Mouse (Mus musculus) right cerebral cortex, adult 18-20 months (tissue): Measurements from ENCODE around the gene Kcnip1.

Experiments
- DNase-seq: peaks from one replicate; pipeline ENCODE4 v3.0.0; 2022; ENCODE audit warnings: mixed read lengths

Kcnip1 gene

GRCm38 (mm10) chr11:33992938-33993337 lies at the start of gene Kcnip1:
Gene Kcnip1 (minus strand): TSS chr11:33993152.
- no peak for DNase-seq

- DNase-seq: peak; percentile 12
Observed at GRCm38 (mm10) chr11:34040061-34040460, 47.1 kb upstream of the Kcnip1 start.

- DNase-seq: no peak
Observed at GRCm38 (mm10) chr11:34035909-34036658, 43.1 kb upstream of the Kcnip1 start.

- no peak for DNase-seq
Observed at GRCm38 (mm10) chr11:34034794-34035193, 41.8 kb upstream of the Kcnip1 start.

GRCm38 (mm10) chr11:34034008-34034505 lies 41.1 kb upstream of the Kcnip1 start:
- DNase-seq: peak; percentile 63

- no peak for DNase-seq
Observed at GRCm38 (mm10) chr11:34031015-34031805, 38.3 kb upstream of the Kcnip1 start.

GRCm38 (mm10) chr11:34029658-34030057 lies 36.7 kb upstream of the Kcnip1 start:
- no peak for DNase-seq

GRCm38 (mm10) chr11:34025091-34025490 lies 32.1 kb upstream of the Kcnip1 start:
- no peak for DNase-seq

GRCm38 (mm10) chr11:34012007-34012652 lies 19.2 kb upstream of the Kcnip1 start:
- no peak for DNase-seq

GRCm38 (mm10) chr11:34010859-34011172 lies 17.9 kb upstream of the Kcnip1 start:
- peak; percentile 28 for DNase-seq

GRCm38 (mm10) chr11:34010133-34010858 lies 17.3 kb upstream of the Kcnip1 start:
- no peak for DNase-seq

GRCm38 (mm10) chr11:34009316-34010087 lies 16.6 kb upstream of the Kcnip1 start:
- no peak for DNase-seq

- DNase-seq: peak; percentile 57
Observed at GRCm38 (mm10) chr11:34008702-34009101, 15.8 kb upstream of the Kcnip1 start.

- DNase-seq: no peak
Observed at GRCm38 (mm10) chr11:34008214-34008613, 15.3 kb upstream of the Kcnip1 start.

GRCm38 (mm10) chr11:34007616-34008015 lies 14.7 kb upstream of the Kcnip1 start:
- no peak for DNase-seq

GRCm38 (mm10) chr11:34002593-34002965 lies 9.6 kb upstream of the Kcnip1 start:
- no peak for DNase-seq

- DNase-seq: peak; percentile 45
Observed at GRCm38 (mm10) chr11:34001938-34002592, 9.1 kb upstream of the Kcnip1 start.

GRCm38 (mm10) chr11:34000416-34000815 lies 7.5 kb upstream of the Kcnip1 start:
- DNase-seq: no peak

- DNase-seq: no peak
Observed at GRCm38 (mm10) chr11:33998244-33998643, 5.3 kb upstream of the Kcnip1 start.

GRCm38 (mm10) chr11:33993496-33993895 lies 544 bp upstream of the Kcnip1 start:
- no peak for DNase-seq

GRCm38 (mm10) chr11:33990002-33990401 lies 3.0 kb downstream of the Kcnip1 start:
- no peak for DNase-seq

GRCm38 (mm10) chr11:33986525-33986924 lies 6.4 kb downstream of the Kcnip1 start:
- no peak for DNase-seq
